Mouse (Mus musculus): ENCODE data around the gene Hps3. TPM values are rescaled to one million over a fixed set of nuclear protein-coding genes. Genes with fewer than 3 reads are reported as not detected.
"Not testable (repeated sequence)": the region's sequence is repeated elsewhere in the genome, so short reads cannot be mapped to it uniquely, and the experiment has no call there.

Hps3 gene
- polyA plus RNA-seq, 1 experiment: 41.6 TPM

- H3K27ac ChIP-seq (ENCODE audit: control insufficient read depth, insufficient read depth, low read length): no peak within 1 kb of the TSS
- H3K27me3 ChIP-seq (ENCODE audit: control insufficient read depth, insufficient read depth, low read length): no peaks in the 10 kb centered on the region
- no peaks in the 10 kb centered on the region for H3K36me3 ChIP-seq (ENCODE audit: control insufficient read depth, insufficient read depth, low read length)
- TF ChIP-seq CTCF (IDR thresholded peaks at IDR 0.05; ENCODE audit: borderline replicate concordance, control insufficient read depth, extremely low read depth, insufficient read depth, low read length, poor library complexity): no peak
- no peak for TF ChIP-seq POLR2A (IDR thresholded peaks at IDR 0.05; ENCODE audit: control insufficient read depth, extremely low read depth, insufficient read depth, low read length, poor library complexity)
- WGBS: 72% methylated on average over 5 of the region's 5 CpGs
- H3K4me1 ChIP-seq (replicated peaks; ENCODE audit: control insufficient read depth, insufficient read depth, low read length): no peaks in the 10 kb centered on the region
- DNase-seq: no peak
- no peak within 1 kb of the TSS for H3K4me3 ChIP-seq (ENCODE audit: control insufficient read depth, insufficient read depth, low read length)
Measured at GRCm38 (mm10) chr3:19956885-19957284, 78.2 kb downstream of the Hps3 start, which contains the start of gene Cp. Cp (plus strand) TSS chr3:19957054.

GRCm38 (mm10) chr3:19953865-19954264, 81.2 kb downstream of the Hps3 start:
- H3K27ac ChIP-seq (ENCODE audit: control insufficient read depth, insufficient read depth, low read length): no peak overlapping the region
- 50% methylated on average over 3 of the region's 3 CpGs for WGBS
- TF ChIP-seq CTCF (IDR thresholded peaks at IDR 0.05; ENCODE audit: borderline replicate concordance, control insufficient read depth, extremely low read depth, insufficient read depth, low read length, poor library complexity) (no peak), POLR2A (IDR thresholded peaks at IDR 0.05; ENCODE audit: control insufficient read depth, extremely low read depth, insufficient read depth, low read length, poor library complexity) (no peak)
- DNase-seq: no peak
- H3K27me3 ChIP-seq (ENCODE audit: control insufficient read depth, insufficient read depth, low read length): no peaks in the 10 kb centered on the region
- H3K4me3 ChIP-seq (ENCODE audit: control insufficient read depth, insufficient read depth, low read length): no peak overlapping the region
- H3K36me3 ChIP-seq (ENCODE audit: control insufficient read depth, insufficient read depth, low read length): no peaks in the 10 kb centered on the region
- H3K4me1 ChIP-seq (replicated peaks; ENCODE audit: control insufficient read depth, insufficient read depth, low read length): no peaks in the 10 kb centered on the region

- Histone ChIP-seq H3K27me3 (ENCODE audit: control insufficient read depth, insufficient read depth, low read length) (no peaks in the 10 kb centered on the region), H3K4me1 (replicated peaks; ENCODE audit: control insufficient read depth, insufficient read depth, low read length) (no peaks in the 10 kb centered on the region), H3K4me3 (ENCODE audit: control insufficient read depth, insufficient read depth, low read length) (no peak overlapping the region), H3K27ac (ENCODE audit: control insufficient read depth, insufficient read depth, low read length) (no peak overlapping the region), H3K36me3 (ENCODE audit: control insufficient read depth, insufficient read depth, low read length) (no peaks in the 10 kb centered on the region)
- TF ChIP-seq POLR2A (IDR thresholded peaks at IDR 0.05; ENCODE audit: control insufficient read depth, extremely low read depth, insufficient read depth, low read length, poor library complexity) (no peak), CTCF (IDR thresholded peaks at IDR 0.05; ENCODE audit: borderline replicate concordance, control insufficient read depth, extremely low read depth, insufficient read depth, low read length, poor library complexity) (no peak)
- WGBS: 96% methylated on average over 1 of the region's 1 CpGs
- DNase-seq: no peak
Measured at GRCm38 (mm10) chr3:19953425-19953824, 81.7 kb downstream of the Hps3 start.

- WGBS: 95% methylated on average over 1 of the region's 1 CpGs
Measured at GRCm38 (mm10) chr3:19949401-19949800, 85.7 kb downstream of the Hps3 start.

GRCm38 (mm10) chr3:19948552-19948951, 86.6 kb downstream of the Hps3 start:
- TF ChIP-seq POLR2A (IDR thresholded peaks at IDR 0.05; ENCODE audit: control insufficient read depth, extremely low read depth, insufficient read depth, low read length, poor library complexity): no peak
- no peak for TF ChIP-seq CTCF (IDR thresholded peaks at IDR 0.05; ENCODE audit: borderline replicate concordance, control insufficient read depth, extremely low read depth, insufficient read depth, low read length, poor library complexity)
- DNase-seq: no peak
- Histone ChIP-seq H3K27ac (ENCODE audit: control insufficient read depth, insufficient read depth, low read length) (no peak overlapping the region), H3K36me3 (ENCODE audit: control insufficient read depth, insufficient read depth, low read length) (no peaks in the 10 kb centered on the region), H3K27me3 (ENCODE audit: control insufficient read depth, insufficient read depth, low read length) (no peaks in the 10 kb centered on the region), H3K4me3 (ENCODE audit: control insufficient read depth, insufficient read depth, low read length) (no peak overlapping the region), H3K4me1 (replicated peaks; ENCODE audit: control insufficient read depth, insufficient read depth, low read length) (no peaks in the 10 kb centered on the region)

More at GRCm38 (mm10) chr3:19949401-19949800, 85.7 kb downstream of the Hps3 start:
- not testable (repeated sequence) for DNase-seq; H3K4me3 ChIP-seq (ENCODE audit: control insufficient read depth, insufficient read depth, low read length); H3K27ac ChIP-seq (ENCODE audit: control insufficient read depth, insufficient read depth, low read length); H3K27me3 ChIP-seq (ENCODE audit: control insufficient read depth, insufficient read depth, low read length); H3K4me1 ChIP-seq (replicated peaks; ENCODE audit: control insufficient read depth, insufficient read depth, low read length); H3K36me3 ChIP-seq (ENCODE audit: control insufficient read depth, insufficient read depth, low read length)

Other genes with a start within 250 kb of the Hps3 start
- 3.4 and 3.9 TPM in 2 replicates for gene Cp, start 78.3 kb downstream of the Hps3 start, polyA plus RNA-seq (2012; rRNA removed)
- 7.0 and 8.2 TPM in 2 replicates for gene Hltf, start 22.5 kb upstream of the Hps3 start, polyA plus RNA-seq (2012; rRNA removed)
- gene Gyg, start 120.0 kb upstream of the Hps3 start, polyA plus RNA-seq (2012; rRNA removed): 21.6 and 24.6 TPM in 2 replicates
- gene Cpa3, start 206.9 kb upstream of the Hps3 start, polyA plus RNA-seq (2012; rRNA removed): 1.9 and 2.3 TPM in 2 replicates
- not detected in 2 replicates for gene Cpb1, start 240.4 kb upstream of the Hps3 start, polyA plus RNA-seq (2012; rRNA removed)